Mouse (Mus musculus): Measurements from ENCODE around the gene Gm42688. TPM values are rescaled to one million over a fixed set of nuclear protein-coding genes. Genes with fewer than 3 reads are reported as not detected.

The Gm42688 gene
- polyA plus RNA-seq, 1 experiment from 2014 or later: 2.4 TPM

DNA sequence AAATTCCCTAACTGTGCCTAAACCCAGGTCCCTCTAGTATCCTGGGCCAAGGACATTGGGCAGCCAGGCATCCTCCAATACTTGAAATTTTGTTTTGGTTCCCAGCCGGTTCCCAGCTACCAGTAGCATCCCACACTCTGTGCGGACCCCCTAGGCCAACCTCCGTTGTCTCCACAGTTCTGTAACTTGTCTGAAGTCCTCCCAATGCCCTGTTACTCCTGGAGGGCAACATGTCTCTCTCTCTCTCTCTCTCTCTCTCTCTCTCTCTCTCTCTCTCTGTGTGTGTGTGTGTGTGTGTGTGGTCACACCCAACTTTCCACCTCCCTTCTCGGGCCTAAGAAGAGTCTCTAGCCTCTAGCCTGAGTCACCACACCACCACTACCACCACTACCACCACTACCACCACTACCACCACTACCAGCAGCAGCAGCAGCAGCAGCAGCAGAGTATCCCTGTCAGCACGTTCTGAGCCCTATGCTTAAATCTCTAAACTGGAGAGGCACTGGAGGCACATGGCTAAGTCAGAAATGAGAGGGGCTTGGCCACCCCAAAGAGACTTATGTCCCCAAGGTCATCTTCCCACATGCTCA, 35.0 kb downstream of the Gm42688 start:
- H3K4me1 ChIP-seq (ENCODE audit: control insufficient read depth, insufficient read depth, low read length): peaks cover 26% of the 10 kb centered on the region
- H3K36me3 ChIP-seq (ENCODE audit: control insufficient read depth, insufficient read depth, low read length): no peaks in the 10 kb centered on the region
- peak overlapping the region; percentile 90 for H3K9ac ChIP-seq (ENCODE audit: low read length)
- no peaks in the 10 kb centered on the region for H3K27me3 ChIP-seq (ENCODE audit: control insufficient read depth, insufficient read depth, low read length)
- peak overlapping the region; percentile 100 for H3K27ac ChIP-seq (replicated peaks; ENCODE audit: low read depth, low read length)
- peak overlapping the region; percentile 69 for H3K4me2 ChIP-seq (ENCODE audit: low read depth, severe bottlenecking)
- H3K4me3 ChIP-seq (ENCODE audit: low read depth, low read length): peak overlapping the region; percentile 47
- DNase-seq (ENCODE audit: low spot score): no peak
- WGBS: 12% methylated on average over 5 of the region's 5 CpGs
- no peak for ATAC-seq (ENCODE audit: insufficient number of reproducible peaks, low FRiP score, low TSS enrichment, low read depth)
- no peaks in the 10 kb centered on the region for H3K9me3 ChIP-seq (ENCODE audit: control insufficient read depth, low read length)

DNA sequence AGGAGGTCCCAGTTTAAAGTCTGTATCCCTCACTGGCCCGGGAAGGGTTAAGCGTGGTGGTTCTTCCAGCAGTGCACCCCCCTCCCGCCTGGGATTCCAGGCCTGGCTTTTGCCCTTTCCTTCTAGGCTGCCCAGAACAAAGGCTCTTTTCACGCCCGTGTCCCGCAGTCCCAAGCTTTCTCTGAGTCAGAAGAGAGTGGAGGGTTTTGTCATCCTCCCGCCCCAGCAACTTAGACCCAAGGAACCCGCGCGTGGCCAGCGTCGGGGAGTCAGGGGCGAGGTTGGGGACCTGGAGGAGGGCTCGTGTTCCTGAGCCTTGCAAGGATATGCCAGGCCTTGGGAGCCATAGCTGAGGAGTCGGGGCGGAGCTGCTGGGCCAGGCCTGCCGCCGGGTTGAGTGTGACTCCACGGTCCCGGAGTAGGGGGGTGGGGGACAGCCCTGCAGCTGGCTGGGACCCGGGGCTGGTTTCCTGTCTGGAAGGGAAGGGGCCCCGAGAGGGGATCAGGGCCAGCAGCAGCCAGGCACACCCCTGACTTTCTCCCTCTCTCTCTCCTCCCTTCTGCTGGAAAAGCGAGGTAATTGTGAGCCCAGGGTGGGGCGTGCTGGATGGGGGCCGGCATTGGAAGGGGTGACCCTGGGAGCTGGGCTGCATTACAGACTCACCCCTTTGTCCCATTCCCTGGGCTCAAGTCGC, 35.6 kb downstream of the Gm42688 start:
- Histone ChIP-seq H3K27me3 (ENCODE audit: control insufficient read depth, insufficient read depth, low read length) (no peaks in the 10 kb centered on the region), H3K36me3 (ENCODE audit: control insufficient read depth, insufficient read depth, low read length) (no peaks in the 10 kb centered on the region), H3K27ac (replicated peaks; ENCODE audit: low read depth, low read length) (peak overlapping the region; percentile 100), H3K4me3 (ENCODE audit: low read depth, low read length) (peak overlapping the region; percentile 47), H3K4me1 (ENCODE audit: control insufficient read depth, insufficient read depth, low read length) (peaks cover 32% of the 10 kb centered on the region), H3K9ac (ENCODE audit: low read length) (peak overlapping the region; percentile 90), H3K4me2 (ENCODE audit: low read depth, severe bottlenecking) (peak overlapping the region; percentile 69), H3K9me3 (ENCODE audit: control insufficient read depth, low read length) (no peaks in the 10 kb centered on the region)
- DNase-seq (ENCODE audit: low spot score): peak; percentile 88
- under 1% methylated on average over 23 of the region's 26 CpGs for WGBS
- ATAC-seq (ENCODE audit: insufficient number of reproducible peaks, low FRiP score, low TSS enrichment, low read depth): peak; percentile 83

GRCm38 (mm10) chr6:83137576-83137950, 36.1 kb downstream of the Gm42688 start:
- Histone ChIP-seq H3K4me2 (ENCODE audit: low read depth, severe bottlenecking) (peak overlapping the region; percentile 69), H3K9me3 (ENCODE audit: control insufficient read depth, low read length) (no peaks in the 10 kb centered on the region), H3K4me1 (ENCODE audit: control insufficient read depth, insufficient read depth, low read length) (peaks cover 37% of the 10 kb centered on the region), H3K36me3 (ENCODE audit: control insufficient read depth, insufficient read depth, low read length) (no peaks in the 10 kb centered on the region), H3K9ac (ENCODE audit: low read length) (peak overlapping the region; percentile 90), H3K4me3 (ENCODE audit: low read depth, low read length) (peak overlapping the region; percentile 47), H3K27me3 (ENCODE audit: control insufficient read depth, insufficient read depth, low read length) (no peaks in the 10 kb centered on the region), H3K27ac (replicated peaks; ENCODE audit: low read depth, low read length) (peak overlapping the region; percentile 100)
- 0% methylated on average over 12 of the region's 12 CpGs for WGBS
- DNase-seq (ENCODE audit: low spot score): peak; percentile 97
- peak; percentile 80 for ATAC-seq (ENCODE audit: insufficient number of reproducible peaks, low FRiP score, low TSS enrichment, low read depth)

- H3K9ac ChIP-seq (ENCODE audit: low read length): peak overlapping the region; percentile 63
- DNase-seq (ENCODE audit: low spot score) (no peak), ATAC-seq (ENCODE audit: insufficient number of reproducible peaks, low FRiP score, low TSS enrichment, low read depth) (peak; percentile 51)
- H3K4me3 ChIP-seq (ENCODE audit: low read depth, low read length): peak overlapping the region; percentile 47
- H3K36me3 ChIP-seq (ENCODE audit: control insufficient read depth, insufficient read depth, low read length): no peaks in the 10 kb centered on the region
- H3K9me3 ChIP-seq (ENCODE audit: control insufficient read depth, low read length): no peaks in the 10 kb centered on the region
- WGBS: under 1% methylated on average over 11 of the region's 11 CpGs
- H3K4me1 ChIP-seq (ENCODE audit: control insufficient read depth, insufficient read depth, low read length): peaks cover 41% of the 10 kb centered on the region
- H3K27me3 ChIP-seq (ENCODE audit: control insufficient read depth, insufficient read depth, low read length): no peaks in the 10 kb centered on the region
- H3K27ac ChIP-seq (replicated peaks; ENCODE audit: low read depth, low read length): peak overlapping the region; percentile 100
- H3K4me2 ChIP-seq (ENCODE audit: low read depth, severe bottlenecking): peak overlapping the region; percentile 69
Measured at GRCm38 (mm10) chr6:83138056-83138455, 36.6 kb downstream of the Gm42688 start.

DNA sequence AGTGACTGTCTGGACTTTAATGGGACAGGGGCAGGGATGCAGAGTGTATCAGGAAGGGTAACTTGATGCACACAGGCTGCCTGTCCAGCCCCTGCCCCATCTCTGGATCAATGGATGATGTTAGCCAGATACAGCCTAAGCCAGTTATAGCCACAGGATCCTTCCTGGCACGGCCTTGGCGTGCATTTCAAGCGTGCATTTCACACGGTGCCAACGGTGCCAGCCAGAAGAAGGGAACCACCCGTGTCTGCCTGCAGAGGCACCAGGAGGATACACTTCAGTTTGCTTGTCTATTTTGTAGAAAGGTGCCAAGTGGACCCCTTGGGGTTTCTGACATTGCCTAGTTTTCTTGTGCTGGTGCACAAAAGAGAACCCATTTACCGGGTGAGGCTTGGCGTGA, 38.6 kb downstream of the Gm42688 start:
- Histone ChIP-seq H3K4me2 (ENCODE audit: low read depth, severe bottlenecking) (no peak overlapping the region), H3K4me1 (ENCODE audit: control insufficient read depth, insufficient read depth, low read length) (peaks cover 42% of the 10 kb centered on the region), H3K9ac (ENCODE audit: low read length) (no peak overlapping the region), H3K4me3 (ENCODE audit: low read depth, low read length) (no peak overlapping the region), H3K9me3 (ENCODE audit: control insufficient read depth, low read length) (no peaks in the 10 kb centered on the region), H3K36me3 (ENCODE audit: control insufficient read depth, insufficient read depth, low read length) (no peaks in the 10 kb centered on the region), H3K27me3 (ENCODE audit: control insufficient read depth, insufficient read depth, low read length) (no peaks in the 10 kb centered on the region), H3K27ac (replicated peaks; ENCODE audit: low read depth, low read length) (no peak overlapping the region)
- DNase-seq (ENCODE audit: low spot score) (no peak), ATAC-seq (ENCODE audit: insufficient number of reproducible peaks, low FRiP score, low TSS enrichment, low read depth) (no peak)
- 95% methylated on average over 8 of the region's 8 CpGs for WGBS

- peaks cover 34% of the 10 kb centered on the region for H3K4me1 ChIP-seq (ENCODE audit: control insufficient read depth, insufficient read depth, low read length)
- no peak overlapping the region for H3K27ac ChIP-seq (replicated peaks; ENCODE audit: low read depth, low read length)
- ATAC-seq (ENCODE audit: insufficient number of reproducible peaks, low FRiP score, low TSS enrichment, low read depth) (no peak), DNase-seq (ENCODE audit: low spot score) (no peak)
- no peaks in the 10 kb centered on the region for H3K36me3 ChIP-seq (ENCODE audit: control insufficient read depth, insufficient read depth, low read length)
- peak overlapping the region; percentile 70 for H3K9ac ChIP-seq (ENCODE audit: low read length)
- H3K9me3 ChIP-seq (ENCODE audit: control insufficient read depth, low read length): no peaks in the 10 kb centered on the region
- H3K27me3 ChIP-seq (ENCODE audit: control insufficient read depth, insufficient read depth, low read length): no peaks in the 10 kb centered on the region
- H3K4me3 ChIP-seq (ENCODE audit: low read depth, low read length): no peak overlapping the region; the same call in 1 of the 2 replicates
- peak overlapping the region; percentile 72 for H3K4me2 ChIP-seq (ENCODE audit: low read depth, severe bottlenecking)
- WGBS: 41% methylated on average over 4 of the region's 4 CpGs
Measured at GRCm38 (mm10) chr6:83141636-83142035, 40.2 kb downstream of the Gm42688 start.

- WGBS: 2% methylated on average over 41 of the region's 41 CpGs
- peak overlapping the region; percentile 70 for H3K9ac ChIP-seq (ENCODE audit: low read length)
- ATAC-seq (ENCODE audit: insufficient number of reproducible peaks, low FRiP score, low TSS enrichment, low read depth): no peak
- H3K9me3 ChIP-seq (ENCODE audit: control insufficient read depth, low read length): no peaks in the 10 kb centered on the region
- peak overlapping the region; percentile 26 for H3K4me3 ChIP-seq (ENCODE audit: low read depth, low read length)
- peaks cover 34% of the 10 kb centered on the region for H3K4me1 ChIP-seq (ENCODE audit: control insufficient read depth, insufficient read depth, low read length)
- no peaks in the 10 kb centered on the region for H3K27me3 ChIP-seq (ENCODE audit: control insufficient read depth, insufficient read depth, low read length)
- DNase-seq (ENCODE audit: low spot score): peak; percentile 49
- H3K27ac ChIP-seq (replicated peaks; ENCODE audit: low read depth, low read length): no peak overlapping the region; the same call in 1 of the 2 replicates
- H3K36me3 ChIP-seq (ENCODE audit: control insufficient read depth, insufficient read depth, low read length): peaks cover 4% of the 10 kb centered on the region; the same call in 1 of the 2 replicates
- H3K4me2 ChIP-seq (ENCODE audit: low read depth, severe bottlenecking): peak overlapping the region; percentile 72
Measured at GRCm38 (mm10) chr6:83142211-83142731, 40.9 kb downstream of the Gm42688 start.

GRCm38 (mm10) chr6:83142886-83143285, 41.5 kb downstream of the Gm42688 start:
- Histone ChIP-seq H3K27me3 (ENCODE audit: control insufficient read depth, insufficient read depth, low read length) (no peaks in the 10 kb centered on the region), H3K4me2 (ENCODE audit: low read depth, severe bottlenecking) (peak overlapping the region; percentile 15; the same call in 1 of the 2 replicates), H3K9me3 (ENCODE audit: control insufficient read depth, low read length) (no peaks in the 10 kb centered on the region), H3K9ac (ENCODE audit: low read length) (no peak overlapping the region), H3K4me1 (ENCODE audit: control insufficient read depth, insufficient read depth, low read length) (peaks cover 34% of the 10 kb centered on the region), H3K27ac (replicated peaks; ENCODE audit: low read depth, low read length) (no peak overlapping the region), H3K36me3 (ENCODE audit: control insufficient read depth, insufficient read depth, low read length) (peaks cover 11% of the 10 kb centered on the region; the same call in 1 of the 2 replicates), H3K4me3 (ENCODE audit: low read depth, low read length) (no peak overlapping the region)
- DNase-seq (ENCODE audit: low spot score): no peak
- WGBS: 41% methylated on average over 11 of the region's 11 CpGs
- no peak for ATAC-seq (ENCODE audit: insufficient number of reproducible peaks, low FRiP score, low TSS enrichment, low read depth)

Measured in limb, embryonic 11.5 days (tissue).